Mouse (Mus musculus): ENCODE data around the gene Fam181a. TPM values are rescaled to one million over a fixed set of nuclear protein-coding genes. Genes with fewer than 3 reads are reported as not detected.

The Fam181a gene
- total RNA-seq (2015; ENCODE audit: low replicate concordance) (not detected in 2 replicates), total RNA-seq (2017; ENCODE audit: low replicate concordance) (not detected in 2 replicates)

- ATAC-seq (replicated peaks; ENCODE audit: low FRiP score, poor library complexity, severe bottlenecking) = no peak
Measured at GRCm38 (mm10) chr12:103310744-103311267, at the start of gene Fam181a. Fam181a (plus strand) TSS chr12:103310975.

- no peak for ATAC-seq (replicated peaks; ENCODE audit: low FRiP score, poor library complexity, severe bottlenecking)
Measured at GRCm38 (mm10) chr12:103262017-103262865, 48.5 kb upstream of the Fam181a start.

GRCm38 (mm10) chr12:103266605-103267004 is 44.2 kb upstream of the Fam181a start:
- ATAC-seq (replicated peaks; ENCODE audit: low FRiP score, poor library complexity, severe bottlenecking) = no peak

GRCm38 (mm10) chr12:103272176-103272575 is 38.6 kb upstream of the Fam181a start:
- no peak for ATAC-seq (replicated peaks; ENCODE audit: low FRiP score, poor library complexity, severe bottlenecking)

GRCm38 (mm10) chr12:103273051-103273450 is 37.7 kb upstream of the Fam181a start:
- no peak for ATAC-seq (replicated peaks; ENCODE audit: low FRiP score, poor library complexity, severe bottlenecking)

- no peak for ATAC-seq (replicated peaks; ENCODE audit: low FRiP score, poor library complexity, severe bottlenecking)
Measured at GRCm38 (mm10) chr12:103273732-103274131, 37.0 kb upstream of the Fam181a start.

- no peak for ATAC-seq (replicated peaks; ENCODE audit: low FRiP score, poor library complexity, severe bottlenecking)
Measured at GRCm38 (mm10) chr12:103276422-103276821, 34.4 kb upstream of the Fam181a start.

- no peak for ATAC-seq (replicated peaks; ENCODE audit: low FRiP score, poor library complexity, severe bottlenecking)
Measured at GRCm38 (mm10) chr12:103281491-103281890, 29.3 kb upstream of the Fam181a start.

GRCm38 (mm10) chr12:103281912-103282311 is 28.9 kb upstream of the Fam181a start:
- no peak for ATAC-seq (replicated peaks; ENCODE audit: low FRiP score, poor library complexity, severe bottlenecking)

- ATAC-seq (replicated peaks; ENCODE audit: low FRiP score, poor library complexity, severe bottlenecking) = no peak
Measured at GRCm38 (mm10) chr12:103282936-103283335, 27.8 kb upstream of the Fam181a start.

- no peak for ATAC-seq (replicated peaks; ENCODE audit: low FRiP score, poor library complexity, severe bottlenecking)
Measured at GRCm38 (mm10) chr12:103283411-103283810, 27.4 kb upstream of the Fam181a start.

- ATAC-seq (replicated peaks; ENCODE audit: low FRiP score, poor library complexity, severe bottlenecking) = no peak
Measured at GRCm38 (mm10) chr12:103287276-103287675, 23.5 kb upstream of the Fam181a start.

- no peak for ATAC-seq (replicated peaks; ENCODE audit: low FRiP score, poor library complexity, severe bottlenecking)
Measured at GRCm38 (mm10) chr12:103292366-103292765, 18.4 kb upstream of the Fam181a start.

GRCm38 (mm10) chr12:103296292-103296691 is 14.5 kb upstream of the Fam181a start:
- ATAC-seq (replicated peaks; ENCODE audit: low FRiP score, poor library complexity, severe bottlenecking) = no peak

- no peak for ATAC-seq (replicated peaks; ENCODE audit: low FRiP score, poor library complexity, severe bottlenecking)
Measured at GRCm38 (mm10) chr12:103300493-103300892, 10.3 kb upstream of the Fam181a start.

- peak; percentile 55; the same call in 1 of the 2 replicates for ATAC-seq (replicated peaks; ENCODE audit: low FRiP score, poor library complexity, severe bottlenecking)
Measured at GRCm38 (mm10) chr12:103301645-103302044, 9.1 kb upstream of the Fam181a start.

GRCm38 (mm10) chr12:103302960-103303359 is 7.8 kb upstream of the Fam181a start:
- ATAC-seq (replicated peaks; ENCODE audit: low FRiP score, poor library complexity, severe bottlenecking) = no peak

- ATAC-seq (replicated peaks; ENCODE audit: low FRiP score, poor library complexity, severe bottlenecking) = no peak
Measured at GRCm38 (mm10) chr12:103306224-103306623, 4.6 kb upstream of the Fam181a start.

GRCm38 (mm10) chr12:103306720-103307119 is 4.1 kb upstream of the Fam181a start:
- no peak for ATAC-seq (replicated peaks; ENCODE audit: low FRiP score, poor library complexity, severe bottlenecking)

- ATAC-seq (replicated peaks; ENCODE audit: low FRiP score, poor library complexity, severe bottlenecking) = no peak
Measured at GRCm38 (mm10) chr12:103311921-103312320, 1.1 kb downstream of the Fam181a start.

GRCm38 (mm10) chr12:103313274-103313673 is 2.5 kb downstream of the Fam181a start:
- no peak for ATAC-seq (replicated peaks; ENCODE audit: low FRiP score, poor library complexity, severe bottlenecking)

Measured in erythroid progenitor cell, adult 5-6 weeks (primary cell).